Mouse (Mus musculus) limb, embryonic 10.5 days (tissue): ENCODE data around the gene 1700008P02Rik. TPM values are rescaled to one million over a fixed set of nuclear protein-coding genes. Genes with fewer than 3 reads are reported as not detected.
"Not testable (repeated sequence)": the region's sequence is repeated elsewhere in the genome, so short reads cannot be mapped to it uniquely, and the experiment has no call there.

Experiments
- DNase-seq: peaks from one replicate; pipeline ENCODE4 v3.0.0-alpha.2; 2017; ENCODE audit warnings: low spot score
- H3K27ac ChIP-seq: fragments of 300-500 bp; sonication (generic); 2 replicates; pipeline ENCODE4 v1.5.1; 2016; ENCODE audit warnings: mild to moderate bottlenecking
- H3K27me3 ChIP-seq: fragments of 300-500 bp; sonication (generic); 2 replicates; pipeline ENCODE4 v1.6.1; 2016; ENCODE audit warnings: low read depth, mild to moderate bottlenecking; ENCODE audit not compliant: poor library complexity, severe bottlenecking
- H3K36me3 ChIP-seq: fragments of 300-500 bp; sonication (generic); 2 replicates; pipeline ENCODE4 v1.6.1; 2016; ENCODE audit warnings: mild to moderate bottlenecking, moderate library complexity
- H3K4me1 ChIP-seq: fragments of 300-500 bp; sonication (generic); 2 replicates; pipeline ENCODE4 v1.6.1; 2016
- H3K4me3 ChIP-seq: fragments of 300-500 bp; sonication (generic); 2 replicates; pipeline ENCODE4 v1.5.1; 2016; ENCODE audit warnings: mild to moderate bottlenecking, moderate library complexity
- H3K9me3 ChIP-seq: fragments of 300-500 bp; sonication (generic); replicated peaks from 2 replicates; pipeline ENCODE4 v1.6.1; 2016; ENCODE audit warnings: mild to moderate bottlenecking
- WGBS: fragments of 180-500 bp; shearing (Covaris S2); methylation state at CpG from one replicate; pipeline ENCODE4 v1.1.7; 2016; 5-methylcytosine and 5-hydroxymethylcytosine counted together
- polyA plus RNA-seq: library from polyadenylated mRNA; unstranded; fragments of >200 nt; fragmentation: Nextera tagmentation; extraction: Ambion mirVana; gene quantifications from 2 replicates; pipeline ENCODE4 v1.2.1, GENCODE M21; 2016

The 1700008P02Rik gene
- polyA plus RNA-seq = not detected in 2 replicates

DNA sequence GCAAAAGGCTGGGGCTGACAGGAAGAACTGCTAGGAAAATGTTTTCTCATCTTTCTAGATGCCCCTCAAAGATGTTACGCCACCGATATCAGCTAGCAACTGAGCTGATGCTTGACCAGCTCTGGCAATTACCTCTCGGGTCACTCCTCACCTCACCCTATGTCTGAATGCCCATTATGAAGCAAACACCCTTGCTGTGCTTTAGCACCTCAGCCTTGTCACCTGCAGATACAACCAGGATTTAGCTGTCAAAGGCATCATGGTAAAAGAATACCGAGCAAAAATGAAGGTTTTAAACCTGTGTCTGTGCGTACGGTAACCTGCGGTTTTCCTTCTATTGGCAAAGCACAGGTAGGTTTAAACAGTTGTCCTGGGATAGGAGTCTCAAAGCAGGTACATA, at the start of gene 1700008P02Rik:
TSS of gene 1700008P02Rik (minus strand) at position 101 of the 400 bp plus-strand sequence.
- 97% methylated on average over 7 of the region's 7 CpGs for WGBS
- Histone ChIP-seq H3K27ac (no peak within 1 kb of the TSS), H3K27me3 (no peaks in the 10 kb centered on the region)

GRCm38 (mm10) chr3:6649411-6649810, 29.2 kb upstream of the 1700008P02Rik start:
- Histone ChIP-seq H3K4me1 (no peaks in the 10 kb centered on the region), H3K27ac (no peak overlapping the region), H3K36me3 (no peaks in the 10 kb centered on the region), H3K4me3 (no peak overlapping the region), H3K27me3 (no peaks in the 10 kb centered on the region), H3K9me3 (no peaks in the 10 kb centered on the region)
- WGBS = 93% methylated on average over 2 of the region's 2 CpGs
- DNase-seq = no peak

More for the DNA sequence above, at the start of gene 1700008P02Rik:
- H3K36me3 ChIP-seq = no peaks in the 10 kb centered on the region
- no peak within 1 kb of the TSS for H3K4me3 ChIP-seq
- no peaks in the 10 kb centered on the region for H3K4me1 ChIP-seq
- DNase-seq = no peak
- H3K9me3 ChIP-seq = no peaks in the 10 kb centered on the region

DNA sequence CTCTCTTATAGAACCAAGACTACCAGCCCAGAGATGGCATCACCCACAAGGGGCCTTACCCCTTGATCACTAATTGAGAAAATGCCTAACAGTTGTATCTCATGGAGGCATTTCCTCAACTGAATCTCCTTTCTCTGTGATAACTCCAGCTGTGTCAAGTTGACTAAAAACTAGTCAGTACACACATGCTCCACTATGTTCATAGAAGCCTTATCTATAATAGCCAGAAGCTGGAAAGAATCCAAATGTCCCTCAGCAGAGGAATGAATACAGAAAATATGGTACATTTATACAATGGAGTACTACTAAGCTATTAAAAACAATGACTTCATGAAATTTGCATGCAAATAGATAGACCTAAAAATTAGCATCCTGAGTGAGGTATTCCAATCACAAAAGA, 17.9 kb upstream of the 1700008P02Rik start:
- H3K4me1 ChIP-seq, H3K27me3 ChIP-seq, DNase-seq, H3K36me3 ChIP-seq, H3K4me3 ChIP-seq, H3K9me3 ChIP-seq, H3K27ac ChIP-seq: not testable (repeated sequence)

- H3K36me3 ChIP-seq = no peaks in the 10 kb centered on the region
- no peaks in the 10 kb centered on the region for H3K9me3 ChIP-seq
- DNase-seq = no peak
- no peaks in the 10 kb centered on the region for H3K27me3 ChIP-seq
- no peaks in the 10 kb centered on the region for H3K4me1 ChIP-seq
- no peak overlapping the region for H3K27ac ChIP-seq
- H3K4me3 ChIP-seq = no peak overlapping the region
These were observed 14.0 kb upstream of the 1700008P02Rik start for GRCm38 (mm10) chr3:6634256-6634655.

DNA sequence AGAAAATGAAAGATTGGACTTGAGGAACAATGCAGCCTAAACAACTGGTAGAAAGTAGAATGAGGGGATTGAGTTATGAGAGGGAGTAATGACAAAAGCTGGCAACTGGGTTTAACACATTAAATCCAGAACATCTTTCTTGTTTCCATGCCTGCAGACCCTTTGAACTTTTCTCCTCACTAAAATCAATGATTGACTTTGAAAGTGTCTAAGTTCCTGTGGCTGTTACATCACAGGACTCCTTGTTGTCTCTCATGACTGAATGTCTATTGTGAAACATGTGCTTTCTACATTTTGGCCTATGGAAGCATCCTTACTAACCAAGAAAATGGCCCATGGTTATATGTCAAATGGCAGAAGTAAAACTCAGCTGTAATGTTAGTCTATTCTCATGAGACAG, 2.4 kb downstream of the 1700008P02Rik start:
- DNase-seq = no peak
- H3K4me3 ChIP-seq = no peak overlapping the region
- no peak overlapping the region for H3K27ac ChIP-seq
- no peaks in the 10 kb centered on the region for H3K27me3 ChIP-seq
- no peaks in the 10 kb centered on the region for H3K9me3 ChIP-seq
- no peaks in the 10 kb centered on the region for H3K4me1 ChIP-seq
- no peaks in the 10 kb centered on the region for H3K36me3 ChIP-seq
